14 mouse cellular contexts compared by ENCODE assay signal in genomic region chr3:51670414-51671070, GRCm38 (mm10). TPM values are rescaled to one million over a fixed set of nuclear protein-coding genes. Genes with fewer than 3 reads are reported as not detected.
DNase-seq lines count a peak whose midpoint lies in the region; ATAC-seq and TF ChIP-seq lines count a peak whose summit lies in the region.
"Had no signal": no experiment of that assay in that cellular context is flagged by ENCODE, and none has a peak within 500 bp of the region (broad histone marks: within the 10 kb centered on the region; RNA-seq: fewer than 3 reads in every experiment).

No protein-coding gene starts in this region.

- no peaks in the 10 kb centered on the region for H3K27me3 ChIP-seq in heart, embryonic 12.5 days (replicated peaks)
- H3K27me3 ChIP-seq in myocyte (ENCODE audit: control insufficient read depth, insufficient read depth, insufficient read length): no peaks in the 10 kb centered on the region
- no peaks in the 10 kb centered on the region for H3K27me3 ChIP-seq in hindbrain, postnatal 0 days (ENCODE audit: insufficient read depth, low read length)
- H3K27me3 ChIP-seq: forebrain, embryonic 15.5 days; hindbrain, embryonic 13.5 days had no signal

- intact Hi-C loops in heart, postnatal 10 days (cut with DNase I): no loop called here

- no peak for TF ChIP-seq CTCF in hindbrain, postnatal 0 days (IDR thresholded peaks at IDR 0.05; ENCODE audit: low read depth)

- no peak overlapping the region for H3K4me2 ChIP-seq in heart, embryonic 12.5 days
- no peak overlapping the region for H3K4me2 ChIP-seq in myocyte (ENCODE audit: low read depth)
- H3K4me2 ChIP-seq in hindbrain, postnatal 0 days (ENCODE audit: low read depth, low read length): no peak overlapping the region
- H3K4me2 ChIP-seq: forebrain, embryonic 15.5 days; hindbrain, embryonic 13.5 days had no signal

- H3K79me2 ChIP-seq in myocyte (ENCODE audit: control insufficient read depth, insufficient read depth): no peaks in the 10 kb centered on the region

- no peak overlapping the region for H3ac ChIP-seq in myocyte (ENCODE audit: control insufficient read depth, insufficient read length)

- no peak overlapping the region for H3K4me3 ChIP-seq in heart, embryonic 12.5 days
- H3K4me3 ChIP-seq in myocyte: no peak overlapping the region
- no peak overlapping the region for H3K4me3 ChIP-seq in hindbrain, postnatal 0 days (ENCODE audit: low read length)
- H3K4me3 ChIP-seq: forebrain, embryonic 15.5 days; hindbrain, embryonic 13.5 days had no signal

- no peaks in the 10 kb centered on the region for H3K36me3 ChIP-seq in heart, embryonic 12.5 days
- H3K36me3 ChIP-seq in myocyte (ENCODE audit: control insufficient read depth, insufficient read depth): no peaks in the 10 kb centered on the region
- no peaks in the 10 kb centered on the region for H3K36me3 ChIP-seq in hindbrain, postnatal 0 days (ENCODE audit: insufficient read depth, low read length)
- H3K36me3 ChIP-seq: forebrain, embryonic 15.5 days; hindbrain, embryonic 13.5 days had no signal

- no peak overlapping the region; the same call in 1 of the 2 replicates for H3K27ac ChIP-seq in heart, embryonic 12.5 days (ENCODE audit: poor library complexity, severe bottlenecking)
- H3K27ac ChIP-seq in hindbrain, postnatal 0 days: no peak overlapping the region
- H3K27ac ChIP-seq: forebrain, embryonic 15.5 days; hindbrain, embryonic 13.5 days had no signal

- peak; percentile 78 for ATAC-seq in heart, embryonic 12.5 days (ENCODE audit: insufficient number of reproducible peaks, low FRiP score)
- ATAC-seq in granulocyte monocyte progenitor cell, adult 5-6 weeks (replicated peaks; ENCODE audit: poor library complexity, severe bottlenecking): peak; percentile 30; the same call in 1 of the 2 replicates
- ATAC-seq in hindbrain, postnatal 0 days: no peak
- ATAC-seq: forebrain, embryonic 15.5 days had no signal

- no peak for DNase-seq in heart, postnatal 10 days
- DNase-seq in MEL-GATA-1-ER (ENCODE audit: extremely low read depth, low read depth): peak; percentile 51
- DNase-seq in frontal cortex, postnatal 25 days (ENCODE audit: low spot score in 2 of 2): no peak
- no peak for DNase-seq in lung, postnatal 14 days
- DNase-seq in hindbrain, postnatal 0 days (ENCODE audit: low spot score): no peak
- DNase-seq: heart, adult 11 months; kidney, postnatal 25 days; lung, postnatal 10 days had no signal

- peaks cover 27% of the 10 kb centered on the region for H3K4me1 ChIP-seq in heart, embryonic 12.5 days (replicated peaks)
- H3K4me1 ChIP-seq in hindbrain, postnatal 0 days (ENCODE audit: insufficient read depth, low read length): no peaks in the 10 kb centered on the region
- H3K4me1 ChIP-seq: forebrain, embryonic 15.5 days; hindbrain, embryonic 13.5 days had no signal

- no peak for TF ChIP-seq POLR2A in myocyte (IDR thresholded peaks at IDR 0.05; ENCODE audit: insufficient read length, low read depth)

- 67% methylated on average over 5 of the region's 5 CpGs for WGBS in heart, embryonic 12.5 days
- WGBS in hindbrain, postnatal 0 days: 87% methylated on average over 5 of the region's 5 CpGs

- H3K9ac ChIP-seq in heart, embryonic 12.5 days: no peak overlapping the region
- no peak overlapping the region for H3K9ac ChIP-seq in hindbrain, postnatal 0 days (replicated peaks; ENCODE audit: low read length)
- H3K9ac ChIP-seq: forebrain, embryonic 15.5 days; hindbrain, embryonic 13.5 days had no signal

- no peaks in the 10 kb centered on the region for H3K9me3 ChIP-seq in heart, embryonic 12.5 days (replicated peaks)
- no peaks in the 10 kb centered on the region for H3K9me3 ChIP-seq in hindbrain, postnatal 0 days (ENCODE audit: low read length)
- H3K9me3 ChIP-seq: forebrain, embryonic 15.5 days; hindbrain, embryonic 13.5 days had no signal

TF ChIP-seq in myocyte, 11 proteins besides CTCF, POLR2A, EP300 and RAD21:
- TF ChIP-seq REST (IDR thresholded peaks at IDR 0.05; ENCODE audit: insufficient read depth, insufficient read length) (no peak), TCF12 (IDR thresholded peaks at IDR 0.05; ENCODE audit: insufficient read depth, poor library complexity, severe bottlenecking) (no peak), MYOG (IDR thresholded peaks at IDR 0.05; ENCODE audit: control insufficient read depth in 1 of 3, insufficient read depth in 1 of 3, insufficient read length in 2 of 3, low read depth in 2 of 3) (no peak), MAX (IDR thresholded peaks at IDR 0.05; ENCODE audit: low read depth) (no peak), SRF (IDR thresholded peaks at IDR 0.05; ENCODE audit: control insufficient read depth, insufficient read length, low read depth) (peak; percentile 77)

RNA-seq across cellular contexts. Expression of gene Mgst2, which starts 10.4 kb away (rescaled TPM):
- 1.2 and 2.5 TPM in 2 replicates for polyA plus RNA-seq in heart, embryonic 12.5 days (2016; fragmentation: Nextera tagmentation; extraction: Ambion mirVana)
- total RNA-seq in heart, postnatal 10 days (2021): 1 to 10 TPM in 1 of 2 experiments, under 1 TPM in 1; 0.35 to 2.1 TPM
- total RNA-seq in granulocyte monocyte progenitor cell, adult 5-6 weeks (2014; fragmentation: Nextera tagmentation): 119 and 127 TPM in 2 replicates
- total RNA-seq in granulocyte monocyte progenitor cell, adult 5-6 weeks (2017): 38.6 and 72.3 TPM in 2 replicates
- polyA plus RNA-seq in myocyte (2012; fragmentation: generic; extraction: Trizol): 3.0 TPM
- total RNA-seq in hindbrain, postnatal 0 days (2014; rRNA removed): not detected in 2 replicates
- polyA plus RNA-seq in hindbrain, postnatal 0 days (2015; fragmentation: Nextera tagmentation; extraction: Ambion mirVana): 1.0 and 1.6 TPM in 2 replicates
- total RNA-seq: left cerebral cortex, postnatal 36 days had no signal

Comparison
In these comparisons a context has a peak if more than half of its experiments do, and no peak if none do; other contexts are left out.
1. RNA of gene Mgst2, which starts 10.4 kb away (total RNA-seq): 38.6 to 127 TPM in granulocyte monocyte progenitor cell, adult 5-6 weeks; 0.35 to 2.1 TPM in heart, postnatal 10 days and not detected in hindbrain, postnatal 0 days; every median in the first group is over 10 times any median in the second.